Mouse (Mus musculus): ENCODE data around the gene Spock2.

DNA sequence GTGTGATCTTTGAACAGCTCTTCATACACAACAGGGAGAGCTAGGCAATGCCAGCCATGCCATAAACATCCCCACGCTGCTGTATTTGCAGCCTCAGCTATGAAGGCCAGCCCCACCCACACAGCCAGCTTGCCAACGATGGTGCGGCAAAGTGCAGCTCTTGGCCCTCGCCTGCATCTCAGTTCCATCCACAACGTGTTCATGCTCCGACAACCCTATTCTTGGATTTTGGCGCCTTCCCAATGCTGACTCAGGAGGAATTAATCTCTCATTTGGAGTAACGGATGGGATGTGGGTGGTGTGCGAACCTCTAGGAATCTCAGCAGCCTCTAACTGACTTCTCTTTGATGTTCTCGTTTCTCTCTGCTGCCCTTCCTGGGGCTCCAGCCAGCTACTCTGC lies 67.0 kb downstream of the Spock2 start:
- no peak for TF ChIP-seq CTCF (IDR thresholded peaks at IDR 0.05; ENCODE audit: control insufficient read depth, insufficient read depth, insufficient replicate concordance, low read depth, low read length)
- TF ChIP-seq POLR2A (IDR thresholded peaks at IDR 0.05; ENCODE audit: control insufficient read depth, low read depth, low read length) = no peak
